Mouse (Mus musculus) limb, embryonic 15.5 days (tissue): ENCODE data around the gene 4933402N22Rik. TPM values are rescaled to one million over a fixed set of nuclear protein-coding genes. Genes with fewer than 3 reads are reported as not detected.
"Not testable (repeated sequence)": the region's sequence is repeated elsewhere in the genome, so short reads cannot be mapped to it uniquely, and the experiment has no call there.

Source experiments
- ATAC-seq: fragments of 200-750 bp; cut with Nextera tagmentation; 2 replicates; pipeline ENCODE4 v1.8.0; 2017; ENCODE audit warnings: low read depth, moderate TSS enrichment; ENCODE audit not compliant: insufficient number of reproducible peaks, low FRiP score, low TSS enrichment
- H3K27ac ChIP-seq: fragments of 300-500 bp; sonication (generic); 2 replicates; pipeline ENCODE4 v1.5.1; 2015; ENCODE audit warnings: moderate library complexity, mild to moderate bottlenecking, inconsistent platforms
- H3K27me3 ChIP-seq: fragments of 300-500 bp; sonication (generic); 2 replicates; pipeline ENCODE4 v1.6.1; 2015; ENCODE audit warnings: inconsistent platforms
- H3K36me3 ChIP-seq: fragments of 300-500 bp; sonication (generic); 2 replicates; pipeline ENCODE4 v1.6.1; 2015; ENCODE audit warnings: inconsistent platforms
- H3K4me1 ChIP-seq: fragments of 300-500 bp; sonication (generic); 2 replicates; pipeline ENCODE4 v1.6.1; 2015; ENCODE audit warnings: inconsistent platforms
- H3K4me2 ChIP-seq: fragments of 300-500 bp; sonication (generic); 2 replicates; pipeline ENCODE4 v1.6.1; 2015; ENCODE audit warnings: mild to moderate bottlenecking, inconsistent platforms
- H3K4me3 ChIP-seq: fragments of 300-500 bp; sonication (generic); 2 replicates; pipeline ENCODE4 v1.5.1; 2015; ENCODE audit warnings: mild to moderate bottlenecking, inconsistent platforms
- H3K9ac ChIP-seq: fragments of 300-500 bp; sonication (generic); 2 replicates; pipeline ENCODE4 v1.6.1; 2015; ENCODE audit warnings: inconsistent platforms
- H3K9me3 ChIP-seq: fragments of 300-500 bp; sonication (generic); 2 replicates; pipeline ENCODE4 v1.6.1; 2016; ENCODE audit warnings: inconsistent platforms
- WGBS: fragments of 180-500 bp; shearing (Covaris S2); methylation state at CpG from one replicate; pipeline ENCODE4 v1.1.7; 2015; 5-methylcytosine and 5-hydroxymethylcytosine counted together
- polyA plus RNA-seq: library from polyadenylated mRNA; unstranded; fragments of >200 nt; fragmentation: Nextera tagmentation; extraction: Ambion mirVana; gene quantifications from 2 replicates; pipeline ENCODE4 v1.2.1, GENCODE M21; 2015

4933402N22Rik gene
- polyA plus RNA-seq: not detected in 2 replicates

DNA sequence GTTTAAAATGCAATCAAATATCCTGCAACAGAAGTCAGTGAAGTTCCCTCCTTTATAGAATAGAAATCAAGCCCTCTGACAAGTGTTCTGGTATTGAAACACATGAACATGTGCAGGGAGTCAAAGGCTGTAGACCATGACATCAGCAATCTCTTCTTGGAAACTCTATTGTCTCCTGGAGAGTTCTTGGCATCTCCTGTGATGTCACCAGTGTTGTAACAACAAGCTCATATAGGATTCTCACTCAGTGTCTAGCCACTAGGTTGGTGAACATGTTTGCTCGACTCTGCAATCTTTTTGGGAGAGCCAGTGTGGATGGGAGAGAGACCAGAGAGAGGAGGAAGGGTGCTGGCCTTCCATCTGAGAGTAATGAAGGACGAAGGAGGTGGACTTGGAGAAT, at the start of gene 4933402N22Rik:
TSS of gene 4933402N22Rik (plus strand) at position 301 of the 400 bp plus-strand sequence.
- H3K4me1 ChIP-seq, ATAC-seq: not testable (repeated sequence)
- WGBS: no CpG with 5 or more reads among the region's 2 CpGs

DNA sequence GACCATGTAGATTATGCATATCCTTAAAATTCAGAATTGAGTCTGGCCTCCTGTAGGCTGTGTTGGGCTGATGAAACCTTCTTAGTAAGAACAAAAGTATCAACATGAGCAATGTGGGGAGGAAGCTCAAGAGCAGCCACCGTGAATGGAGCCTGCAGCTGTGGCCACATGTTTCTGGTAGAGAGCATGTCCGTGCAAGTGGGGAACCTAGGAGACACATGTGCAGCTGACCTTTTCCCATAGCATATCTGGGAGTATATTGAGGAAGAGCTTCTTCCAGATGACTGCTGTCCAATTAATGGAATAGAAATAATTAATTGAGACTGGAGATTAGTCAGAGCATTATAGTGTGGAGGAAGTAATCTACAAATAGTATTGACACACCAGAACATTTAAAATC, 5.9 kb downstream of the 4933402N22Rik start:
- 80% methylated on average over 2 of the region's 2 CpGs for WGBS
- not testable (repeated sequence) for H3K36me3 ChIP-seq, H3K27ac ChIP-seq, H3K27me3 ChIP-seq, H3K4me1 ChIP-seq, H3K4me3 ChIP-seq, H3K4me2 ChIP-seq, ATAC-seq, H3K9ac ChIP-seq, H3K9me3 ChIP-seq

More for the DNA sequence above, at the start of gene 4933402N22Rik:
- not testable (repeated sequence) for H3K4me3 ChIP-seq, H3K4me2 ChIP-seq, H3K9me3 ChIP-seq, H3K9ac ChIP-seq, H3K27me3 ChIP-seq, H3K27ac ChIP-seq, H3K36me3 ChIP-seq

Other genes starting within 250 kb of the 4933402N22Rik start
- gene Gm8922, start 236.1 kb upstream of the 4933402N22Rik start, polyA plus RNA-seq: not detected in 2 replicates
- not detected in 2 replicates for gene Gm8926, start 147.5 kb upstream of the 4933402N22Rik start, polyA plus RNA-seq
- gene Gm6465, start 72.5 kb upstream of the 4933402N22Rik start, polyA plus RNA-seq: not detected in 2 replicates